Mouse (Mus musculus) heart, adult 8-10 months (tissue): ENCODE data around the gene Rd3. TPM values are rescaled to one million over a fixed set of nuclear protein-coding genes. Genes with fewer than 3 reads are reported as not detected.

Experiments
- DNase-seq: peaks from one replicate; pipeline ENCODE4 v3.0.0; 2022; ENCODE audit warnings: low spot score
- total RNA-seq, 4 experiments: library from RNA; stranded (reverse); gene quantifications; 2 replicates each; pipeline ENCODE4 v1.2.4; 2022

Gene Rd3
- total RNA-seq, 4 experiments from 2014 or later: 0.06 to 0.14 (median 0.12) TPM

DNA sequence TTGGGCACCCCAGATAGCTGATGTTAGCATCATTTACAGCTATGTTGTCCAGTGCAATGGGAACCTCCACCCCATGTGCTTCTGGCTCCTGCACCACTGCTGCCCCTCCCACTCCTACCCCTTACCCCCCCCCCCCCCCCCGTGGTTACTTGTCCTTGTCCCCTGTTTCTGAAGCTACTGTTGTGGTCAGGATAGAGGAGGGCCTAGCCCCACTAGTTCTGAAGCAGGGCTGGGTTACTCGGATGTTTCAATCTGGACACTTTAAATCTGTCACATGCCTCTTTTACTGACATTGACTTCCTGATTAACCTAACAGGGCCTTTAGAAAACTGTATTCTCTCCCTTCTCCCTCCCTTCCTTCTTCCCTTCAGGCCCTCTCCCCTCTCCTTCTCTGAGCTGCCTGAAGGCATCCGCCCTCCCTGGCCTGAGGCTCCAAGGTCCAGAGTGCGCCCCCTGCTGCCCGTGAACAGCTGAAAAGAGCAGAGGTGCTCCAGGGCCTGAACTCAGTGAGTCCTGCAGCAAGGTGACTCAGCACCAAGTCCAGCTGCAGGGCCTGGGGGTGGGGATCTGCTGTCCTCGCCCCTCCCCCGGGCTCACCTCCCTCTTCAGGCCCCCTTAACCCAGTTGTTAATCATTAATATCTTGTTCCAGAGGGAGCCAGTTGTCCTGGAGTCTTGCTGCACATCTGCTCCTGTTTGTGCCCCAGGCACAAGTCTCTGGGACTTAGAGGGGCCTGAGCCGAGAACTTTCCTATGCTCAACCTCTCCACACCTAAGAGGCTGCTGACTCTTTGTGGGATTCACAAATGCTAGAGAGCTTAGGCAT lies 13.0 kb upstream of the Rd3 start:
- peak; percentile 86 for DNase-seq

DNA sequence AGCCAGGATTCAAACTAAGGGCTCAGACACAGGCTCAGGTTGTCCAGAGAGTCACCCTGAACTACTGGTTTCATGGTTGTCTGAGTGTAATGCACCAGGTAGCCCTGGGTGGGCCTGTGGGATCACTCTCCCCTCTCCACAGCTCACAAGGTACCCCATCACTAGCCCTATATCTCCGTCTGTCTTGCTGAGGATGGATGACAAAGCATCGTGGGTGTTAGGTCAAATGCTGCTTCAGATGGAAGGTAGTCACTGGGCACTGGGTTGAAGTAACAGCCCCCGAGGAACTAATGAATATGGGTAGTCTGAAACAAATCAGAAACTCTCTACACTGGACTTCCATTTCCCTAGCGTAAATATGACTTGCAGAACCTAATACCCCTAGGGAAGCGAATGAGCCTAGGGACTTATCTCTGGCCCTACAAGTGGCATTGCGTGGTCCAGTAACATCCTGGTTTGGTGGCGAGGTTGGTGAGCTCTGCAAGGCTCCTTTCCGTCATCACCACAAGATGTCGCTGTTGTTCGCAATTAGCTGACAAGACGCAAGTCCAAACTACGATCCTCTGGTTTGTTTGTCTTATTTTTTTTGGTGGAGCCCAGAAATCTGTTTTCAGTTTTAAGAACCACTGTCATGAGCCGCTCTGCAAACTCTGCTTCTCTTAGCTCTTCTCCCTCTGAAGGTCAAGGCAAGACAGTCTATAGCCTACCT lies 12.2 kb upstream of the Rd3 start:
- peak; percentile 80 for DNase-seq

DNA sequence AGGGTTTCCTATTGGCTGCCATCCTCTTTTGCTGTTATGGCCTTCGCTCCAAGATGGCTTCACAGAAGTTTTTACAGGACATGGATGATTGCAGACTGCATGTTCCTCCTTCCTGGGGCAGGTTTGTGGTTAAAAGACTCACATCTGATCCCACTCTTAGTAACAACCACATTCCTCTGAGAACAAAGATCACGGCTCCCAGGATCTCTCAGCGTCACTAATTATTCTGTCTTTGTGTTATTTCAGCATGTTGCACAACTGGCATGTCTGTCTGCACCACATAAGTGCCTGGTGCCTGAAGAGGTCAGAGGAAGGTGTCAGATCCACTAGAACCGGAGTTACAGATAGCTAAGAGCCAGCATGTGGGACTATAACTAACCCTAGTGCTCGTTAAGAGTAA lies 7.2 kb upstream of the Rd3 start:
- no peak for DNase-seq

DNA sequence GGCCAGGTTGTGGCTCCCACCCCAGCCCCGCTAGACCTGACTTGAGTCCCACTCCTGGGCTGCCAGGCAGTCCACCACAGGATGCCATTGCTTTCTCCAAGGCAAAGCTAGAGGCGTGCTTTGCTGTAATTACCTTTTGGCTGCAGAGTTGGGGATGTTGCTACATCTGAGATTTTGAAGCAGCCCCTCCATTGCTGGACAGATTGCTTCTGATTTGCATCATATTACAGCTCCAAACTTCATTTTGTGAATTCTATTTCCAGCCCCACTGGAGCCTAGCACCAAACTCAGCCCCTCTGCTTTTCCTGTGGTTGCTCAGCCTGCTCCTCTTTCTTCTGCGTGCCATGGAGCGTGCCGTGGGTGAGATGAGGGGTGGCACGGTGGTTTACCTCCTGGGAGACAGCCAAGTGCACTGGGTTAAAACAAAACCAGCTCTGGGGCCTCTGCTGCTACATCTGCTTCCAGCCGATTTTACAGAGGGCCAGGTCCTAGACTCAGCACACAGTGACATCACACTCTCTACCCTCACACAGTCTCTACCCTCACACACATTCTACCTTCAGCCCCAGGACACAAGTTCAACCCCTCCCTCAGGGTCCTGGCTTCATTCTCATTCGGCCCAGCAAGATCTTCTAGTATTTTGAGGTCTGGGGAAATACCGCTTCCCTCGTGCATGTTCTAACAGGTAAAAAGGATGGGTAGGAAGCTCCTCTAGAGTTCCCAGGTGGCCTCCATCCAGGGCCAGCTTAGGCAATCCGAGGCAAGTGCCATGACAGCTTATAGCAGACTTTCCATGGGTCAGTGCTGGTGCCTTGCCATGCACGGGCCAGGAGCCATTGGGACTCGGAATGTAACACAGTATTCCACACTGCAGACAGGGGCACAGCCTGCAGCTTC lies 2.4 kb upstream of the Rd3 start:
- no peak for DNase-seq

DNA sequence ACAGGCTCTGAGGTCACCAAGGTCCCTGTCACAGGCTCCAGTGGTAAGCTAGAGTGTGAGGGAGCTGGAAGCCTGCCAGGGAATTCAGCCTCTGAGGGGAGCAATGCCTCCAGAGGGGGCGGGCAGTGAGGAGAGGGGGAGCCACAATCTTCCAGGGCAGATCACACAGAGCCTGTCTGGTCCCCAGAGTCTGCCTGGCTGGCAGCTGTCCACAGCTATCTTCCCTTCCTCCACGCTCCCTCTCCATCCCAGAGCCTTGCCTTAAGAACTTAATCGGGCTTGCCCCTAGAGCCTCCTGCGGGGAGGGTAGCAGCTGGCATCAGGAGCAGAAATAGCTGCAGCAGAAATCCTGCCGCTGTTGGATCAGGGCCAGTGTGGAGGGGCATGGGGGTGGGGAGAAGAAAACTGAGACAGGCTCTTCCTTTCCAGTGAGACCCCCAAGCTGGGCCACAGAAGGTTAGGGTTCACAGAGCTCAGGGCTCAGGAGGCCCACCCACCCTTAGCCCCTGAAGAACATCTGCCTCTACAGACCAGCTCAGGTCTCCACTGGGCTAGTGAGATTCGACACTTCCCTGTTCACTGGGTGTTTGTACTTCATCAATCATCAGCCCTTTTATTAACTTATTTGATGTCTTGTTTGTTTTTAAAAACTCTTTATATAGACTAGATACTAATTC lies 4.4 kb downstream of the Rd3 start:
- DNase-seq: no peak

DNA sequence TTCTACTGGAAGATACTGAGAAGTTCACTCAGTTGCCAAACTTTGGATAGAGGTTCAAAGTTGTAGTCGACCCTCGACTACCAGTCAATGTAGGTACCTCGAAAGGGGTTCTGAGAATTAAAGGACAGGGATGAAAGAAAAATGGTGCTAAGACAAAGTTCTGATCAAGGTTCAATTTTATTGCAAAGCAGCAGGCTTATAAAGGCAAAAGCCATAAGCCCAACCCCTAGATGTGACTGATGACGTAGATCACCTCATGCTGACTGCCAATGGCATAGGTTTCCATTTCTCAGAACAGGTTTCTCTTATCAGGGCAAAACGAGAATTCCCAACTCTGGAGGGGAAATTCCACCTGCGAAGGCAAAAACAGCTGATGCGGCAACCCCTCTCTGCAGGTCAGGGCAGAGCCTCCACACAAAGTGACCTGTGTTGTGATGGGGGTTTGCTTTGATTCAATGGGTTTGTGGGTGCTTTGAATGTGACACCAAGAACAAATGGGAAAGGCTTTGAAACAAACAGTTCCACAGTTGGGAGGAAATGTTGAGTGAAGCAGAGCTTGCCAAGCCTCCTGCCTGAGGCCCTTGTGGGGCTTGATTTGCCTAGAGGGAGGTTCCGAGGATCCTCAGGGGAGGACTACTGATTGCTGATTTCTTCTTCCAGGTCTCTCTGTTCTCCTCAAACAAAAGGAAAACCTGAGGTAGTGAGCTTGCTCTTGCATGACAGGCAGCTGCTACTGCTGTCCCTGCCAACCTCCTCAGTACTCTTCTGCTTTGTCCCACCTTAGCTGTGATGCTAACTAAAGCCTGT lies 9.7 kb downstream of the Rd3 start:
- no peak for DNase-seq

DNA sequence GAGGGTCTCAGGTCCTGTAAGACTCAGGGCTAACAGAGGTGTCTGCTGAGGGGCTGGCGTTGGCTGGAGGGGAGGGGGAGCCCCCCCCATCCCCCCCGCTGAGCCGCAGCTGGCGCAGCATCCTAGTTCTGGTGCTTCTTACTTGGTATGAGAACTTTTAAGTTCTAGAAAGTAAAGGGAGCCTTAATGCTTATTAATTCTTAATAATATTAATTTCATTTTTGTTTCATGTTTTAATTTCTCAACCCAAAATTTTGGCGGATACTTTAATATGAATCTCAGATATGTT lies 10.3 kb downstream of the Rd3 start:
- DNase-seq: no peak

DNA sequence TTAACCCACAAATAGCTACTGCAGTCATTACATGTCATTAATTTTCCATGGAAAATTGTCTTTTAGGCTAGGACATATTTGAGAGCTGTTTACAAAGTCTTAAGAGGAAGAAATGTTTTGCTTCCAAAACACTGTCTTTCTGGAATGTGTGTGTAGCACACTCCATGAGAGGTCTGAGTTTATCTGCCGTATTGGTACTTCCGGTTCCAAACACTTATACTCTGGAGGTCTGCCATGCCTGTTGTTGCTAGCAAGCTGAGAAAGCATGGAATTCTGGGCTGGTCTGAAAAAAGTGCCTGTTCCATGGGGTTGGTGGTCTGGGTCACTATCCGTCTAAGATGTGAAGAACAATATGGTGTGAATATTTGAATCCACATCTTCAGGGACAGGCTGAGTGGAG lies 11.5 kb downstream of the Rd3 start:
- no peak for DNase-seq

DNA sequence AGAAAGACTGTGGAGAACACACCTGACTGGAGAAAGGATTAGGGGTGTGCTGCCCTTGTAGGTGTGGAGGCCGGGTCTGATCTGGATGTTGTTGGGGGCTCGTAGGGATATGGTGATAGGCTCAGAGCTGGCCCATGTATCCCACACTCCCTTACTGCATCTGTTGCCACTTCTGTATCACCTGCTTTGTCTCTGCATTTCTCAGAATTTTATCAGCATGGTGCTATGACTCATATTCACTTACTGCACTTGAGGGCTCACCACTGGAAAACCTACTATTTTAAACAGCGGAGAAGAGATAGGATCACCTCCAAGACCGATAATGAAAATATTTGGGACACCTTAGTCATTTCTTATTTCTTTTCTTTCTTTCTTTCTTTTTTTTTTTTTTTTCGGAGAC lies 11.9 kb downstream of the Rd3 start:
- DNase-seq: no peak

DNA sequence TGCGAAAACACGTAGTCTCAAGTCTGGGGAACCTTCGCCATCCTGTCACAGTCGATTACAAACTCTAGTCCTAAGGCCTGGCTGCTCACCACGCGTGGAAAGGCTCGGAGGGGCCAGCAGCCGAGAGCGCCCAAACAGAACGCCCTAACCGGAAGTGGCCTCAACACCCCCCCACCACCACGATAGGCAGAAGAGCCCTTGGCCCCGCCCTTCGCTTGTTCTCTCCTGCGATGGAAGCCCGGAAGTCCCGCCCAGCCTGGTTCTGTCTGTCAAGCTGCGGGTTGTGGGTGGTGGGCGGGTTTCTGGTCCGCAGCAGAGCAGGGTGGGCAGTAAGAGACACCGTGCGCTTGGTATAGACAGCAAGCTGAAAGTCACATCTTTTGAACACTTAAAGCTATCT lies 12.8 kb downstream of the Rd3 start:
- peak; percentile 94 for DNase-seq

DNA sequence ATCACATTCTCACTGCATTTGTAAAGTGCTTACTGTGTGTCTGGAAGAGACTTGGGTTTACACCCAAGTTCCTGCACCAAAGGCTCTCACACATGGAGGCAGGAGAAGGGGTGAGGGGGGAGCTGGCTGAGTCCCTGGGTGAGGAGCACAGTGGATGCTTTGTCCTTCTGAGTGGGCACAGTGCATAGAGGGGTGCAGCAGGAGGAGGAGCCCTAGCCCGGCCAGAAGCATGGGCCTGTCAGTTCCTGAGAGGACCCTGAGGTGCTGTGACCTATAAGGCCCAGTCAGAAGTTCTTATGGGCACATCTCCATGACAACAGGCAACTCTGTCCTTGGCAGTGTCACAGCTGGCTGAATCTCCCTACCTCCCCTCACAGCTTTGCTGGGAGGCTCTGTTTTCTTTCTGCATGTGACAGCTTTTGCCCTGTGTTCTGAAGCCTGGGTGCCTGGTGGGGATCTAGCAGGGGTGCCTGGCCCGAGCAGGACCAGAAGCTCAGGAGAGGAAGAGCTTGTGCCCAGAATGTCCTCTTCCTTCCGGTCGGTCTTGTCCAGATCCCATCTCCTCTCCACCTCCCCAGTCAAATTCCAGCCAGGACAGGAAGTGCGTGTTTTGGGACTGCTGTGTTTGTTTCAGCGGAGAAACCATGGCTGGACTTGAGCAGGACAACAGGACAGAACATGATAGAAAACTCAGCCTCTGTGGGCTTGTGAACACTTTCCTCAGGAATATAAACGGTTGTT lies 15.0 kb downstream of the Rd3 start:
- no peak for DNase-seq

DNA sequence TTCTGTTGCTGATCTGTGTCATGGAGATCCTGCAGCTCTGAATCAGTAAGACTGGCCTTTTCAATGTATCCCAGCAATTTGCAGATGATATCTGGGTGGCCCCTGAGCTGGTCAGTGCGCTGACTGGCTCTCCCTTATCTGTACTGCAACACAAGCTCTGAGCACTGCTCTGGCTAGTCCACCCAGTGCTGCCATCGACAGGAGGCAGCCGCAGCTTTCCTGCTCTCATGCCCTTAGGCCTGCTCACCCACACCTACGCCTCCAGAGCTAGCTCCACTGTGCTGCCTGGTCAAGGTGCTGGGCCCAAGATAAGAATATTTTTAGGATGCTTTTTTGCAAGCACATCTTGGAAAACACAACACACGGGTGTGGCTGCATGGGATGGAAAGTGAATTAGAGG lies 17.3 kb downstream of the Rd3 start:
- no peak for DNase-seq

DNA sequence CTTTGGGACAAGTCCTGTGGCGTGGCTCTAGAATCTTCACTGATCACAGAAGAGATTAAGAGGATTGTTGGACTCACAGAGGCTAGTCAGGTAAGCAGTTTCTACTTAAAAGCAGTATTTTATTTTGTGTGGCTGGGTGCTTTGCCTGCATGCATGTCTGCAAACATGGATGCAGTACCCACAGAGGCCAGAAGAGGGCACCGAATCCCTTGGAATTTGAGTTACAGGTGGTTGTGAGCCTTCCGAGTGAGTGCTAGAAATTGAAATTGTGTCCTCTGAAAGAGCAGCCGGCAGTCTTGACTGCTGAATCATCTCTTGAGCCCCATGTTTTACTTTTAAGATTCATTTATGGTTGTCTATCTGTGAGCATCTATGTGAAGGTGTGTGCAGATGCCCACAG lies 18.3 kb downstream of the Rd3 start:
- peak; percentile 58 for DNase-seq

DNA sequence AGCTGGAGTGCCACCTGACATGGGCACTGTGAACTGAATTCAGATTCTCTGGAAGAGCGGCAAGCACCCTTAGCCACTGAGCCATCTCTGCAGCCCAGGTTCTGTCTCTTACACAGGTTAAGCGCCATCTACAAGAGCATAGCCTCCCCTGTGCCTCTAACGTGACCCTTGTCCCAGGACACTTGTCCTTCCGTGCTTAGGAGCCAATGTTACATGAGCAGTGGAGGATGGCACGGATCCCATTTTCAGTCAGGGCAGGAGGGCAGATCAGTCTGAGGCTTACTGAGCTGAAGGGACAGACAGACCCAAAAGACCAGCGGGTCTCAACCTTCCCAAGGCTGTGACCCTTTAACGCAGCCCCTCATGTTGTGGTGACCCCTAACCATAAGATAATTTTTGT lies 18.7 kb downstream of the Rd3 start:
- no peak for DNase-seq

DNA sequence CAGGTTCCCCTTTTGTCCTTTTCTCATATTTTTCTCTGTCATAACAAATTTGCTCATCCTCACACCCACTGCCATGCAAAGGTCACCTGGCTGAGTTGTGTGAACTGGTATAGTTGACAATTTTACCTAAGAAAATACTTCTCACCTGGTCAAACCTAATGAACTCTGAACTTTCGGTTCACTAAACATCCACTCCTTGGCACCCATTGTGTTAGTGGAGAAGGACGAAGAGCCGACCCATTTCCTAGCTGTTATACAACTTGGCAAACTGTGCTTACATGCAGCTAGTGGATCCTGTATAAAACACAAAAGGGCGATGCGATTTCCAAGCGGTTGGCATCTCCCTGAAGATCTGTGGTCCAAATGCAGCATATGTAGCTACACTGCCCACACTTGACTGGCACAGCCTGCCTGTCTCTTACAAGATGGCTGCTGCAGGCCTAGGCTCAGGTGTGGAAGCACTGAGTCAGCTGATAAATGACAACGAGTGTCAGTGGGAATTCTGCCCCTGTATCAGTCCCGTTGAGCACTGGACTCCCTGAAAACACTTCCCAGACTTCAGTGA lies 19.5 kb downstream of the Rd3 start:
- no peak for DNase-seq

DNA sequence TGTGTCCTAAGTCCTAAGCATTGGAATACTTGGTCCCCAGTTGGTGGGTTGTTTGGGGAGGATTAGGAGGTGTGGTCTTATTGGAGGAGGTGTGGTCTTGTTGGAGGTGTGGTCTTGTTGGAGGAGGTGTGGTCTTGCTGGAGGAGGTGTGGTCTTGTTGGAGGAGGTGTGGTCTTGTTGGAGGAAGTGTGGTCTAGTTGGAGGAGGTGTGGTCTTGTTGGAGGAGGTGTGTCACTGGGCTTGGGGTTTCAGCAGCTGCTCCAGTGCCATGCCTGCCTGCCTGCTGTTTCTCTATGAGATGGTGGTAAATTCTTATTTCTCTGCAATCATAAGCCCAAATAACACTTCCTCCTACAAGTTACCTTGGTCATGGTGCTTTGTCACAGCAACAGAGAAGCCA lies 21.9 kb downstream of the Rd3 start:
- no peak for DNase-seq
